Mouse (Mus musculus): ENCODE measurements around the gene Spata45.

Gene Spata45

GRCm38 (mm10) chr1:191042688-191043087, 6.2 kb downstream of the Spata45 start:
- no peak for DNase-seq

GRCm38 (mm10) chr1:191045264-191045663, 8.8 kb downstream of the Spata45 start:
- no peak for DNase-seq

GRCm38 (mm10) chr1:191046231-191046824, 9.9 kb downstream of the Spata45 start:
- DNase-seq = no peak

- DNase-seq = no peak
These were observed 17.1 kb downstream of the Spata45 start for GRCm38 (mm10) chr1:191053555-191053954.

GRCm38 (mm10) chr1:191054870-191055532, 18.6 kb downstream of the Spata45 start:
- no peak for DNase-seq

GRCm38 (mm10) chr1:191055533-191055873, 19.1 kb downstream of the Spata45 start:
- DNase-seq = no peak

GRCm38 (mm10) chr1:191057461-191057860, 21.0 kb downstream of the Spata45 start:
- DNase-seq = no peak

GRCm38 (mm10) chr1:191062241-191062780, 25.9 kb downstream of the Spata45 start:
- DNase-seq = no peak

- DNase-seq = peak; percentile 93
These were observed 26.5 kb downstream of the Spata45 start, which contains the start of the genes Tatdn3 and Nsl1 for GRCm38 (mm10) chr1:191062781-191063485. Tatdn3 (minus strand) TSS chr1:191062932. Nsl1 (plus strand) TSS chr1:191063012.

GRCm38 (mm10) chr1:191063700-191064099, 27.3 kb downstream of the Spata45 start:
- no peak for DNase-seq

GRCm38 (mm10) chr1:191064535-191064934, 28.1 kb downstream of the Spata45 start:
- DNase-seq = no peak

GRCm38 (mm10) chr1:191065188-191065587, 28.7 kb downstream of the Spata45 start:
- DNase-seq = no peak

GRCm38 (mm10) chr1:191068377-191068776, 31.9 kb downstream of the Spata45 start:
- DNase-seq = no peak

GRCm38 (mm10) chr1:191070259-191070658, 33.8 kb downstream of the Spata45 start:
- no peak for DNase-seq

- no peak for DNase-seq
These were observed 35.2 kb downstream of the Spata45 start for GRCm38 (mm10) chr1:191071613-191072012.

- DNase-seq = no peak
These were observed 36.0 kb downstream of the Spata45 start for GRCm38 (mm10) chr1:191072329-191072913.

- peak; percentile 46 for DNase-seq
These were observed 36.6 kb downstream of the Spata45 start for GRCm38 (mm10) chr1:191073001-191073400.

- DNase-seq = no peak
These were observed 37.0 kb downstream of the Spata45 start for GRCm38 (mm10) chr1:191073486-191073885.

GRCm38 (mm10) chr1:191075199-191075883, 38.9 kb downstream of the Spata45 start:
- peak; percentile 69 for DNase-seq

GRCm38 (mm10) chr1:191083230-191083629, 46.8 kb downstream of the Spata45 start:
- no peak for DNase-seq

- peak; percentile 70 for DNase-seq
These were observed 48.6 kb downstream of the Spata45 start for GRCm38 (mm10) chr1:191084951-191085559.

GRCm38 (mm10) chr1:191085597-191085996, 49.2 kb downstream of the Spata45 start:
- no peak for DNase-seq
